Mouse (Mus musculus): ENCODE measurements at regions not wholly inside any gene's neighbourhood (a gene's known extent, or its start where the extent isn't known, plus 50 kb on each side); places are given as distances from the start of the nearest gene placed in this dataset.

DNA sequence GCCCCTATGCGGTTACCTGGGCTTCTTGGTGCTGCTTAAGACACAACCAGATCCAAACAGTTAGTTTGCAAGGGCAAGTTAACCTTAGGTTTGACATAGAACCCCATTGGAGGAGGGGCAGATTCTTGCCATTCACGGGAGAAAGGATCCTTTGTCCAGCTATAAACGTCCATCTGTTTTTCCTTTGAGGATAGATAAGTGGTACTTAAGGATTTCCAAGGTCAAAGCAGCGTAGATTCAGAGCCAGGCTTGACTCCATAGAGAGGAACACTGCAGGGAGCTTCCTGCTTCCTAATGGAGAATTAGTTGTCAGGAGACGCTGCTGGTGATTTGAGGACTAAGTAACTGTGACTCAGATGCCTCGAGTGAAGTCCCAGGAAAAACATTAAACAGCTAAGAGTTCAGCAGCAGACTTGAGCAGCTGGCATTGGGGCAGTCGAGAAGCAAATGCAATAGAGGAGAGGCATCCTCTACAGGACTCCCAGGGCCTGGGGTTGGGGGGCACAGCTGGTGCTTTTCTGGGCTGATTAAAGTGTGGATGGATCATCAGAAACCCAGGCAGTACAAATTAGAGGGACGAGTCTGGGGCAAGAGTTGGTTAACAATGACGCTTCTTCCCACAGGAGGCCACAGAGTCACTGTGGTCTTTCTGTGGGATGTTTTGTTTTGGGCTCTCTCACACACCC lies 322.8 kb downstream of the Med10 start:
- Histone ChIP-seq H3K4me3 (ENCODE audit: low read depth, low read length) (no peak overlapping the region), H3K27me3 (ENCODE audit: control insufficient read depth, insufficient read depth, low read length) (no peaks in the 10 kb centered on the region), H3K27ac (ENCODE audit: insufficient read depth, low read depth, low read length) (no peak overlapping the region), H3K36me3 (ENCODE audit: control insufficient read depth, insufficient read depth, low read length) (no peaks in the 10 kb centered on the region), H3K4me1 (ENCODE audit: control insufficient read depth, insufficient read depth, insufficient read length, low read length) (no peaks in the 10 kb centered on the region)
- TF ChIP-seq CTCF (IDR thresholded peaks at IDR 0.05; ENCODE audit: extremely low read depth, insufficient read length, insufficient replicate concordance, low read depth, low read length) (no peak), POLR2A (IDR thresholded peaks at IDR 0.05; ENCODE audit: low read depth, low read length) (no peak)
- 42% methylated on average over 9 of the region's 9 CpGs for WGBS

DNA sequence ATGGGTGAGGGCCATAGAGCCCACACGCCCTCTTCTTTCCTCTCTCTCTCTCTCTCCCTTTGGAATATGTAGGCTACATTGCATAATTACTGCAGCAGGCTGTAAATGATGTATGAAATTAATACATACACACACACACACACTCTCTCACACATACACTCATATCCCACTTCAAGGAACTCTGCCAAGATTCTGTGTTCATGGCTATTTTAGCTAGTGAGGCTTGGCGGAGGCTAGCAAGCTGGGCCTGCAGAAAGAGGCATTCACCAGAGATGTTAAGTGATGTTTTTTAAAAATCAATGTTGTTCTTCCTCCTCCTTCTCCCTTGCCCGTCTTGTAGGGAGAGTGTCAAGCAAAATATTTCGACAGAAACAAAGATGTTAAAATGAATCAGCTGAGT lies 325.1 kb downstream of the Med10 start:
- H3K27me3 ChIP-seq (ENCODE audit: control insufficient read depth, insufficient read depth, low read length), result no peaks in the 10 kb centered on the region
- 71% methylated on average over 4 of the region's 4 CpGs for WGBS

DNA sequence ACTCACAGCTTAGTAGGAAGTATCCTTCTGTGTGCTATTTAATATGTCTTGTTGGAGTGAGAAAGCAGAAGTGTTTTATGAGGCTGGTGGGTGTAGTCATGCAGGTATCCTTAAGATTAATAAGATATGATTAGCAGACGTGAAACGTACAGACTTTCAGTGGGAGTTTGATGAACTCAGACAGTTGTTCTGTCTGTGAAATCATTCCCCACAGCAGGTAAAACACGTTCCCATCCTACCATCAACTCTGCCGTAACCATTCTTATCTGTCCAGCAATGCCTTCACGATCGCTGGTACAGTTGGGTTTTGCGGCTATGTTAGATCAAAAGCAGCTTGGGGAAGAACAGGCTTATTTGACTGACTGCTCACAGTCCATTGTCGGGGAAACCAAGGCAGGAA lies 332.3 kb downstream of the Med10 start:
- no peaks in the 10 kb centered on the region for H3K4me1 ChIP-seq (ENCODE audit: control insufficient read depth, insufficient read depth, insufficient read length, low read length)
- H3K27me3 ChIP-seq (ENCODE audit: control insufficient read depth, insufficient read depth, low read length), result no peaks in the 10 kb centered on the region
- WGBS, result 78% methylated on average over 8 of the region's 8 CpGs
- H3K27ac ChIP-seq (ENCODE audit: insufficient read depth, low read depth, low read length), result no peak overlapping the region
- H3K4me3 ChIP-seq (ENCODE audit: low read depth, low read length), result no peak overlapping the region
- H3K36me3 ChIP-seq (ENCODE audit: control insufficient read depth, insufficient read depth, low read length), result no peaks in the 10 kb centered on the region
- TF ChIP-seq POLR2A (IDR thresholded peaks at IDR 0.05; ENCODE audit: low read depth, low read length) (no peak), CTCF (IDR thresholded peaks at IDR 0.05; ENCODE audit: extremely low read depth, insufficient read length, insufficient replicate concordance, low read depth, low read length) (no peak)

More for the DNA sequence above, 325.1 kb downstream of the Med10 start:
- H3K36me3 ChIP-seq (ENCODE audit: control insufficient read depth, insufficient read depth, low read length), result no peaks in the 10 kb centered on the region
- no peaks in the 10 kb centered on the region for H3K4me1 ChIP-seq (ENCODE audit: control insufficient read depth, insufficient read depth, insufficient read length, low read length)
- no peak overlapping the region for H3K4me3 ChIP-seq (ENCODE audit: low read depth, low read length)
- no peak overlapping the region for H3K27ac ChIP-seq (ENCODE audit: insufficient read depth, low read depth, low read length)
- TF ChIP-seq CTCF (IDR thresholded peaks at IDR 0.05; ENCODE audit: extremely low read depth, insufficient read length, insufficient replicate concordance, low read depth, low read length), result no peak
- TF ChIP-seq POLR2A (IDR thresholded peaks at IDR 0.05; ENCODE audit: low read depth, low read length), result no peak

DNA sequence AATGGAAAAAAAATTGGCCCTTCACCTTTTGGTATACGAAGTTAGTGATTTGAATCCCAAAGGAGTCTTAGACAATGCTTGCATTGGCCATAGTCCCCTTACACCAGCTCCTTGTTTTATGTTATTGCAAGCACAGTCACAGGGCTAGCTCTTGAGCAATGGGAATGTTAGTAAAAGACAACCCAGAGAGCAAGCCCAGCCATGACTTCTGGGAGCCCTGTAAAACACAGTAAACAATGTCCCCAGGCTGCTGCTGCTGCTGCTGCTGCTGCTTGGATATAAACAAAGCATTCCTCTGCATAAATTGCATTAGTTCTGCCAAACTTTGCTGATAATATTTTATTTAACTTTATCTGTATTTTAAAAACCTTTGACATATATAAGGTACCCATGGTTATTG lies 334.0 kb downstream of the Med10 start:
- H3K4me1 ChIP-seq (ENCODE audit: control insufficient read depth, insufficient read depth, insufficient read length, low read length), result no peaks in the 10 kb centered on the region
- no peak overlapping the region for H3K4me3 ChIP-seq (ENCODE audit: low read depth, low read length)
- 71% methylated on average over 1 of the region's 1 CpGs for WGBS
- TF ChIP-seq POLR2A (IDR thresholded peaks at IDR 0.05; ENCODE audit: low read depth, low read length) (no peak), CTCF (IDR thresholded peaks at IDR 0.05; ENCODE audit: extremely low read depth, insufficient read length, insufficient replicate concordance, low read depth, low read length) (no peak)
- no peaks in the 10 kb centered on the region for H3K36me3 ChIP-seq (ENCODE audit: control insufficient read depth, insufficient read depth, low read length)
- no peak overlapping the region for H3K27ac ChIP-seq (ENCODE audit: insufficient read depth, low read depth, low read length)
- H3K27me3 ChIP-seq (ENCODE audit: control insufficient read depth, insufficient read depth, low read length), result no peaks in the 10 kb centered on the region

DNA sequence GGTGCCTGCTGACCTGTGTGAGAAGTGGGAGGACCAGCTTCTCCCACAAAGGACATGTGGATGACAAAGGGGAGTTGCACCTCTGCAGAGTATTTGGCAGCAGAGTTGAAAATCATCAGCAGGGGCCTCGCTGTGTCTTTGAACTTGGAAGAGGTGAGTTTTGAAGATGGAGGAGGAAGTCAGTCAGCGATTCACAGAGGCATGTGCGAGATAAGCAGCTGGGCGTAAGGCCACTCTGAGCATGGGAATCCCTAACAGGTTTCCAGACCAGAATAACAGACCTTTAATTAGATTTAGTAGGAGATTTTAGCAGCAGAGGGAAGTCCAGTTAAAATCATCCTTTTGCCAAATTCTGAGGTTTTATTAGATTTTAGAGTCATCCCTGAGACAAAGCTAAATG lies 342.3 kb downstream of the Med10 start:
- H3K27ac ChIP-seq (ENCODE audit: insufficient read depth, low read depth, low read length), result no peak overlapping the region
- H3K4me3 ChIP-seq (ENCODE audit: low read depth, low read length), result no peak overlapping the region
- no peaks in the 10 kb centered on the region for H3K36me3 ChIP-seq (ENCODE audit: control insufficient read depth, insufficient read depth, low read length)
- TF ChIP-seq POLR2A (IDR thresholded peaks at IDR 0.05; ENCODE audit: low read depth, low read length) (no peak), CTCF (IDR thresholded peaks at IDR 0.05; ENCODE audit: extremely low read depth, insufficient read length, insufficient replicate concordance, low read depth, low read length) (no peak)
- no peaks in the 10 kb centered on the region for H3K4me1 ChIP-seq (ENCODE audit: control insufficient read depth, insufficient read depth, insufficient read length, low read length)
- WGBS, result 69% methylated on average over 4 of the region's 4 CpGs
- no peaks in the 10 kb centered on the region for H3K27me3 ChIP-seq (ENCODE audit: control insufficient read depth, insufficient read depth, low read length)

DNA sequence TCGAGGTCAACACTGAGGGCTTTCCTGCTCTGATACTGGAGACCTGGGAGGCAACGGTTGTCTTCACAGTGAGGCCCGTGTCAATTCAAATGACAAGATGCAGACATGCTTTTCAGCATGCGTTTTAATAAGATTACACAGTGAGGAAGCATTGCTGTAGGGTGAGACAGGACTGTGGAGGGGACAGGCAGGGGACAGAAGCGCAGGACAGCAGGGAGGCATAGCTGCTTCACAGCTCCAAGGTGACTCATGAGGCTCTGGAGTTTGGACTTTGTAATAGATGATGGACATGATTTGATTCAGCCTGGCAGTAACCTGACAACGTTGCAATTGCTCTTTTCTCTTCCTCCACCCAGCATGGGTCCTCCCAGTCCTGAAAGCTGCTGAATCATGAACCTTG lies 343.3 kb downstream of the Med10 start:
- 61% methylated on average over 6 of the region's 6 CpGs for WGBS
- TF ChIP-seq POLR2A (IDR thresholded peaks at IDR 0.05; ENCODE audit: low read depth, low read length) (no peak), CTCF (IDR thresholded peaks at IDR 0.05; ENCODE audit: extremely low read depth, insufficient read length, insufficient replicate concordance, low read depth, low read length) (no peak)

DNA sequence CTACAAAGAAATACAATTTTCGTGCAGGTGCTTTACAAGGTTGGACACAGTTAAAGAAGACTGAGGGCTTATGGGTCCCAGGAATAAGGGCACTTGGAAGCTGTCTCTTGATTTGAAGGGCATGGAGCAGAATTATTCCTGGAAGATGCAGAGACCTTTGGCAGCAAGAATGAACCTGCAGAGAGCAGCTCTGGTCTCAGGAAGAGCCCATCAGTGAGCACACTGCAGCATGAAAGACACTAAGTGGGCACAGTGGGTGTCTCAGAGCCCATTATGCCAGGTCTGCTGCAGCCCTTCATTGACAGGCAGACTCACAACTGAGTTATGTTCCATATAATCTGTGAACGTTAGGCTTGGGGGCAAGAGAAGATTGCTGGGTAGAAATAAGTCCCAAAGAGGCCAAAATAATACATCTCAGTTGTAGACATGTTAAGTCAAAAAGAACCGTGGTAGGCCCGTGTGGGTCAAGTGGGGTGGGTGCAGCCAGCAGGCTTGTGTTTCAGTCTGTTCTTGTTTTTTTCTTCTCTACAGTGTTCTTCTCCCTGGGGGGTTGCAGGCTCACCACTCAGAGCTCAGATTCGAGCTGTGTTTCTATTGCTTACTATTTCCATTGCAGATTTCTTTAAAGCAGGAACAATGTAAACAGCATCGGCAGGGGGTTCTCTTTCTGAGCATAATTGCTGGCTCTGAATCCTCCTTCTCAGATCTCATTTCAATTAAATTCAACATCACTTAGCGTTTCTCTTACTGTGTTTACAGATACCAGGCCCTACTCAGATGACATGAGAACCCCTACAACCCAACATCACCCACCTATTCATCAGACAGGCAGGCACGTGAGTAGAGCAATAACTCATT lies 347.1 kb downstream of the Med10 start:
- H3K36me3 ChIP-seq (ENCODE audit: control insufficient read depth, insufficient read depth, low read length), result no peaks in the 10 kb centered on the region
- H3K27me3 ChIP-seq (ENCODE audit: control insufficient read depth, insufficient read depth, low read length), result no peaks in the 10 kb centered on the region
- no peak overlapping the region for H3K4me3 ChIP-seq (ENCODE audit: low read depth, low read length)
- no peaks in the 10 kb centered on the region for H3K4me1 ChIP-seq (ENCODE audit: control insufficient read depth, insufficient read depth, insufficient read length, low read length)
- WGBS, result 37% methylated on average over 8 of the region's 8 CpGs
- no peak overlapping the region for H3K27ac ChIP-seq (ENCODE audit: insufficient read depth, low read depth, low read length)
- TF ChIP-seq CTCF (IDR thresholded peaks at IDR 0.05; ENCODE audit: extremely low read depth, insufficient read length, insufficient replicate concordance, low read depth, low read length) (no peak), POLR2A (IDR thresholded peaks at IDR 0.05; ENCODE audit: low read depth, low read length) (no peak)

More for the DNA sequence above, 343.3 kb downstream of the Med10 start:
- H3K27me3 ChIP-seq (ENCODE audit: control insufficient read depth, insufficient read depth, low read length), result no peaks in the 10 kb centered on the region
- H3K27ac ChIP-seq (ENCODE audit: insufficient read depth, low read depth, low read length), result no peak overlapping the region
- H3K4me3 ChIP-seq (ENCODE audit: low read depth, low read length), result no peak overlapping the region
- no peaks in the 10 kb centered on the region for H3K4me1 ChIP-seq (ENCODE audit: control insufficient read depth, insufficient read depth, insufficient read length, low read length)
- no peaks in the 10 kb centered on the region for H3K36me3 ChIP-seq (ENCODE audit: control insufficient read depth, insufficient read depth, low read length)

Data from small intestine, adult 2 months (tissue).